Mouse (Mus musculus) spleen, adult 2 months (tissue): ENCODE data around the gene Alcam.

Source experiments
- CTCF ChIP-seq: fragments of 200-500 bp; IDR thresholded peaks from 2 replicates; pipeline ENCODE4 v1.5.1; 2011; ENCODE audit warnings: mild to moderate bottlenecking, inconsistent platforms; ENCODE audit not compliant: insufficient read depth, insufficient read length, insufficient replicate concordance; ENCODE audit errors: extremely low read depth
- POLR2A ChIP-seq: fragments of 200-500 bp; IDR thresholded peaks from 2 replicates; pipeline ENCODE4 v1.6.1; 2011; ENCODE audit warnings: low read depth, low read length, inconsistent platforms

DNA sequence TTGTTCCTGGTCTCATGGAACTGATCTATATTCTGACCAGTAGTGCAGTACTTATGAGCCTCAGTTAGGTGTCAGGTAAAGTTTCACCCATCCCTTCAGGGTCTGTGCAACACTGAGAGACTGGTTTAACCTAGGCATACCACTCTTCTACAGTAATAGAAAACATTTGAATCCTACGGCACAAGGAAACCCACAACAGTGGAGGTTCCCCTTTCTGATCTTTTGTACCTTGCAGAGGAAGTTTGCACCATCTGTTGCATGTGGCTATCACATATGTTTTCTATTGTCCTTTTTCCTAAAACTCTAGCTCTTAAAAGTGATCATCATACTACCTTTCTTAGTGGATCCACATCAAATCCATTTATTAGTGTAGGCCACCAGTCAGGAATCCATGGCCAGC, 10.7 kb upstream of the Alcam start:
- TF ChIP-seq CTCF (no peak), POLR2A (no peak)
